Mouse (Mus musculus) regulatory T cell (primary cell): Measurements from ENCODE around the gene Slc25a11.

Source experiments
- in situ Hi-C: fragments of 300-600 bp; cut with MboI, MseI; formaldehyde crosslinking; loops from one replicate; pipeline ENCODE4 v1.15.1; 2025; ENCODE audit warnings: high pct_unique_total_duplicates

Gene Slc25a11

GRCm38 (mm10) chr11:70653345-70654197 is 6.3 kb upstream of the Slc25a11 start:
- in situ Hi-C loops = loop anchor here (5.0 to 25.0 kb wide), 2 partner anchors 49 to 1241 kb away; partner anchors contain the start of genes Inca1, Kdm6b and Kif1c

GRCm38 (mm10) chr11:70652884-70653344 is 5.6 kb upstream of the Slc25a11 start:
- in situ Hi-C loops = loop anchor here (5.0 to 25.0 kb wide), 2 partner anchors 49 to 1241 kb away; partner anchors contain the start of genes Inca1, Kdm6b and Kif1c

GRCm38 (mm10) chr11:70652029-70652883 is 5.0 kb upstream of the Slc25a11 start:
- in situ Hi-C loops = loop anchor here (5.0 to 25.0 kb wide), 2 partner anchors 50 to 1240 kb away; partner anchors contain the start of genes Inca1, Kdm6b and Kif1c

- in situ Hi-C loops = loop anchor here (5.0 to 25.0 kb wide), 2 partner anchors 51 to 1239 kb away; partner anchors contain the start of genes Inca1, Kdm6b and Kif1c
Measured at GRCm38 (mm10) chr11:70651391-70651790, 4.1 kb upstream of the Slc25a11 start.

GRCm38 (mm10) chr11:70650322-70651175 is 3.3 kb upstream of the Slc25a11 start:
- in situ Hi-C loops = loop anchor here (5.0 to 25.0 kb wide), 2 partner anchors 52 to 1238 kb away; partner anchors contain the start of genes Inca1, Kdm6b and Kif1c

GRCm38 (mm10) chr11:70649185-70649734 is 2.0 kb upstream of the Slc25a11 start:
- in situ Hi-C loops = loop anchor here (5.0 kb wide), 1 partner anchor 982 kb away; the partner anchor contains the start of gene Cd68

- in situ Hi-C loops = loop anchor here (5.0 kb wide), 1 partner anchor 981 kb away; the partner anchor contains the start of gene Cd68
Measured at GRCm38 (mm10) chr11:70648512-70648911, 1.2 kb upstream of the Slc25a11 start.

- in situ Hi-C loops = loop anchor here (5.0 kb wide), 1 partner anchor 981 kb away; the partner anchor contains the start of gene Cd68
Measured at GRCm38 (mm10) chr11:70647716-70648420, 589 bp upstream of the Slc25a11 start.

GRCm38 (mm10) chr11:70646259-70646555 is 1.1 kb downstream of the Slc25a11 start:
- in situ Hi-C loops = loop anchor here (5.0 kb wide), 1 partner anchor 979 kb away; the partner anchor contains the start of gene Cd68

- in situ Hi-C loops = loop anchor here (5.0 kb wide), 1 partner anchor 978 kb away; the partner anchor contains the start of gene Cd68
Measured at GRCm38 (mm10) chr11:70645461-70646258, 1.6 kb downstream of the Slc25a11 start.

- in situ Hi-C loops = loop anchor here (5.0 kb wide), 1 partner anchor 977 kb away; the partner anchor contains the start of gene Cd68
Measured at GRCm38 (mm10) chr11:70644564-70645103, 2.6 kb downstream of the Slc25a11 start.

- in situ Hi-C loops = no loop called here
Measured at GRCm38 (mm10) chr11:70643051-70643450, 4.2 kb downstream of the Slc25a11 start.

- in situ Hi-C loops = no loop called here
Measured at GRCm38 (mm10) chr11:70641241-70641640, 6.0 kb downstream of the Slc25a11 start.

- in situ Hi-C loops = no loop called here
Measured at GRCm38 (mm10) chr11:70639976-70640375, 7.3 kb downstream of the Slc25a11 start.

GRCm38 (mm10) chr11:70638714-70639278 is 8.5 kb downstream of the Slc25a11 start, which contains the start of gene Gp1ba:
Gp1ba (plus strand) TSS chr11:70639122.
- in situ Hi-C loops = no loop called here

GRCm38 (mm10) chr11:70638293-70638692 is 9.0 kb downstream of the Slc25a11 start:
- in situ Hi-C loops = no loop called here

- in situ Hi-C loops = no loop called here
Measured at GRCm38 (mm10) chr11:70637764-70638163, 9.5 kb downstream of the Slc25a11 start.

- in situ Hi-C loops = no loop called here
Measured at GRCm38 (mm10) chr11:70635601-70636000, 11.7 kb downstream of the Slc25a11 start.
